Mouse (Mus musculus): ENCODE results near the gene Def8.

GRCm38 (mm10) chr8:123432381-123432780, 9.1 kb downstream of the Def8 start:
- no peak for TF ChIP-seq CTCF (IDR thresholded peaks at IDR 0.05; ENCODE audit: low read depth)
- TF ChIP-seq EP300 (IDR thresholded peaks at IDR 0.05; ENCODE audit: low read depth) = no peak

All from liver, embryonic 14.5 days (tissue).